Mouse (Mus musculus): ENCODE measurements around the gene Clasp2. TPM values are rescaled to one million over a fixed set of nuclear protein-coding genes. Genes with fewer than 3 reads are reported as not detected.

The Clasp2 gene
- polyA plus RNA-seq, 1 experiment from 2014 or later, result 34.2 TPM

DNA sequence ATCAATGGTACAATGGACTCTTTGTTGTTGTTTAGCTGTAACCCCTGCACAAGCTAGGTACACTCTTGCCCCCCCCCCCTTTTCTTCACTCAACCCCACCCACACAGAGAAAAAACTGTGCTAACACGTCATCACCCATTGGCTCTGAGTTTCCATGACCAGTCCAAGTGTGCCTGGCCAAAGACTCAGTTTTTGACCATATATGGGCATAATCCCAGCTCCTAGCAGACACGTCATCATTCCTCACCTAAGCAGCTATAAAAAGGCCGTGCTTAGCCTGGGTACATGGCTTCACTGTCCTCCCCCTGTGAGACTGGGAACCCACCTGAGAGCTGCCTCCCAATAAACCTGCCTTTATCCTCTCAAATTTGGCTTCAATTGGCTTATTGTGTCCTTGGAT is 15.1 kb upstream of the Clasp2 start:
- Histone ChIP-seq H3K9me3 (replicated peaks) (no peaks in the 10 kb centered on the region), H3K4me1 (replicated peaks) (no peaks in the 10 kb centered on the region), H3K27me3 (replicated peaks) (no peaks in the 10 kb centered on the region), H3K4me3 (no peak overlapping the region), H3K9ac (no peak overlapping the region), H3K4me2 (no peak overlapping the region), H3K36me3 (no peaks in the 10 kb centered on the region), H3K27ac (ENCODE audit: poor library complexity, severe bottlenecking) (no peak overlapping the region)
- no peak for ATAC-seq (ENCODE audit: insufficient number of reproducible peaks, low FRiP score)
- WGBS, result 49% methylated on average over 3 of the region's 3 CpGs

- no peak for ATAC-seq (ENCODE audit: insufficient number of reproducible peaks, low FRiP score)
- Histone ChIP-seq H3K9ac (no peak overlapping the region), H3K4me2 (no peak overlapping the region), H3K9me3 (replicated peaks) (no peaks in the 10 kb centered on the region), H3K4me3 (no peak overlapping the region), H3K36me3 (no peaks in the 10 kb centered on the region), H3K27me3 (replicated peaks) (no peaks in the 10 kb centered on the region), H3K27ac (ENCODE audit: poor library complexity, severe bottlenecking) (no peak overlapping the region), H3K4me1 (replicated peaks) (no peaks in the 10 kb centered on the region)
- WGBS, result 84% methylated on average over 18 of the region's 18 CpGs
Observed at GRCm38 (mm10) chr9:113726991-113727680, 14.1 kb upstream of the Clasp2 start.

DNA sequence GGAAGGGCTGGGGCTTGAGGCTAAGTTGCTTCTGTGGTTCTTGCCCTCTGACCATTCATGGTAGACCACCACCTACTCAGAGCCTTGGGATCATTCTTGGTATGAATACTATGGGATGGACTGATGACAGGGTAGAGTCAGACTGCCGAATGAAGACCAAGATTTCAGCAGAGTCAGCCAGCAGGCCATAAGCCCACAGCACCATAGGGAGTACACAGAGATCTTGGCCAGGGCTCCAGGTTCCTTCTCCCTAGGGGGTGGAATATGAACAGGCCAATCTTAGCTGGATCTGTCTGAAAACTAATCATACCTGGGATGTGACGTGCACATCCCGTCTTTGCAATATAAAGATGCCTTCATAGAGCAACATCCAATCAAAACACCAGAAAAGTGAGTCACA is 9.7 kb upstream of the Clasp2 start:
- H3K27ac ChIP-seq (ENCODE audit: poor library complexity, severe bottlenecking), result no peak overlapping the region
- WGBS, result 73% methylated on average over 3 of the region's 3 CpGs

DNA sequence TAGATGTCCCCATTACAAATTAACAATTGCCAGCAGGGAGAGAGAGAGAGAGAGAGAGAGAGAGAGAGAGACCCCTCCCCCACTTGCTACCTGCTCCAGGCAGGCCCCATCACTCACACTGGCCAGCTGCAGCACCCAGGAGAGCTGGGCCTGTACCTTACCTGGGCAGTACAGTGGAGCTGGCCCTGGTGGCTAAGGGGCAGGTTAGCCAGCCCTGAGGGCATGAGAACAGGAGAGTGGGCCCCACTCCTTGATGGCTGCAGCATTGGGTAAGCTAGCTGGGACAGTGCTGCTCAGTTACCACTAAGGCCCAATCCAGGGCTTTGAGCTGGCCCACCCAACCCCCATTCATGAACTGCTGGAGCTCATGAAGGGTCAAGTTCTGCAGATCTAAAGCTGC is 5.4 kb upstream of the Clasp2 start:
- Histone ChIP-seq H3K9ac (no peak overlapping the region), H3K9me3 (replicated peaks) (no peaks in the 10 kb centered on the region), H3K4me1 (replicated peaks) (peaks cover 4% of the 10 kb centered on the region), H3K36me3 (no peaks in the 10 kb centered on the region), H3K4me2 (no peak overlapping the region), H3K27ac (ENCODE audit: poor library complexity, severe bottlenecking) (no peak overlapping the region), H3K4me3 (no peak overlapping the region), H3K27me3 (replicated peaks) (no peaks in the 10 kb centered on the region)
- ATAC-seq (ENCODE audit: insufficient number of reproducible peaks, low FRiP score), result no peak

More for the DNA sequence above, 9.7 kb upstream of the Clasp2 start:
- ATAC-seq (ENCODE audit: insufficient number of reproducible peaks, low FRiP score), result no peak
- no peak overlapping the region for H3K9ac ChIP-seq
- H3K4me3 ChIP-seq, result no peak overlapping the region
- no peak overlapping the region for H3K4me2 ChIP-seq
- H3K4me1 ChIP-seq (replicated peaks), result no peaks in the 10 kb centered on the region
- no peaks in the 10 kb centered on the region for H3K36me3 ChIP-seq
- H3K9me3 ChIP-seq (replicated peaks), result no peaks in the 10 kb centered on the region
- H3K27me3 ChIP-seq (replicated peaks), result no peaks in the 10 kb centered on the region

- H3K27ac ChIP-seq (ENCODE audit: poor library complexity, severe bottlenecking), result no peak overlapping the region
- no peaks in the 10 kb centered on the region for H3K9me3 ChIP-seq (replicated peaks)
- no peak overlapping the region for H3K4me3 ChIP-seq
- no peak overlapping the region for H3K4me2 ChIP-seq
- H3K27me3 ChIP-seq (replicated peaks), result no peaks in the 10 kb centered on the region
- H3K9ac ChIP-seq, result no peak overlapping the region
- 67% methylated on average over 9 of the region's 9 CpGs for WGBS
- H3K36me3 ChIP-seq, result no peaks in the 10 kb centered on the region
- no peak for ATAC-seq (ENCODE audit: insufficient number of reproducible peaks, low FRiP score)
- H3K4me1 ChIP-seq (replicated peaks), result peaks cover 5% of the 10 kb centered on the region
Observed at GRCm38 (mm10) chr9:113738021-113738420, 3.3 kb upstream of the Clasp2 start.

GRCm38 (mm10) chr9:113738941-113739340 is 2.3 kb upstream of the Clasp2 start:
- Histone ChIP-seq H3K4me2 (no peak overlapping the region), H3K4me3 (no peak overlapping the region), H3K9me3 (replicated peaks) (no peaks in the 10 kb centered on the region), H3K27me3 (replicated peaks) (no peaks in the 10 kb centered on the region), H3K9ac (no peak overlapping the region), H3K4me1 (replicated peaks) (peaks cover 10% of the 10 kb centered on the region), H3K27ac (ENCODE audit: poor library complexity, severe bottlenecking) (no peak overlapping the region), H3K36me3 (no peaks in the 10 kb centered on the region)
- 66% methylated on average over 6 of the region's 6 CpGs for WGBS
- ATAC-seq (ENCODE audit: insufficient number of reproducible peaks, low FRiP score), result no peak

- Histone ChIP-seq H3K36me3 (no peaks in the 10 kb centered on the region), H3K4me3 (peak overlapping the region; percentile 94), H3K9me3 (replicated peaks) (no peaks in the 10 kb centered on the region), H3K27ac (ENCODE audit: poor library complexity, severe bottlenecking) (peak overlapping the region; percentile 77), H3K4me2 (peak overlapping the region; percentile 94), H3K4me1 (replicated peaks) (peaks cover 10% of the 10 kb centered on the region), H3K9ac (peak overlapping the region; percentile 94), H3K27me3 (replicated peaks) (no peaks in the 10 kb centered on the region)
- peak; percentile 70 for ATAC-seq (ENCODE audit: insufficient number of reproducible peaks, low FRiP score)
- WGBS, result under 1% methylated on average over 64 of the region's 64 CpGs
Observed at GRCm38 (mm10) chr9:113741637-113742137, 414 bp downstream of the Clasp2 start.

DNA sequence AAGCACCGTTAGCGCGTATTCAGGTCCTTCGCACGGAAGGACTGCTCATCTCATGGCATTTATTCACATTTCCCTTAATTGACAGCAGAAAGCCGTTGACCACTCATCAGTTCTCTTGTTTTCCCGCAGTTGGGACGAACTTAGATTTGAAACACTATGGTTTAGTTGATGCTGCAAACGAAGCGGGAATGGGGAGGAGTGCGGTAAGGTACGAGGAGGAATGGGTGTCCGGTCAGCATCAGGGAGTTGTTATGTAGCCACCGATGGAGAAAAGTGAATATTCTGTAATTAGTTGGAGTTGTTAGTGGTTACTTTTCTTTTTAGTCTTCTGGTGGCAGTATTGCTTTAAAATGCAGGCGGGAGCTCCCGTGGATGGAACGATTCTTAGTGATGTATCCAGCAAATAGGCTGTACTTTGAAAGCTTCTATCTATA is 1.1 kb downstream of the Clasp2 start:
- Histone ChIP-seq H3K27me3 (replicated peaks) (no peaks in the 10 kb centered on the region), H3K36me3 (no peaks in the 10 kb centered on the region), H3K4me3 (peak overlapping the region; percentile 94), H3K9me3 (replicated peaks) (no peaks in the 10 kb centered on the region), H3K9ac (peak overlapping the region; percentile 94), H3K27ac (ENCODE audit: poor library complexity, severe bottlenecking) (no peak overlapping the region), H3K4me1 (replicated peaks) (peaks cover 10% of the 10 kb centered on the region), H3K4me2 (peak overlapping the region; percentile 94)
- 6% methylated on average over 17 of the region's 17 CpGs for WGBS
- no peak for ATAC-seq (ENCODE audit: insufficient number of reproducible peaks, low FRiP score)

DNA sequence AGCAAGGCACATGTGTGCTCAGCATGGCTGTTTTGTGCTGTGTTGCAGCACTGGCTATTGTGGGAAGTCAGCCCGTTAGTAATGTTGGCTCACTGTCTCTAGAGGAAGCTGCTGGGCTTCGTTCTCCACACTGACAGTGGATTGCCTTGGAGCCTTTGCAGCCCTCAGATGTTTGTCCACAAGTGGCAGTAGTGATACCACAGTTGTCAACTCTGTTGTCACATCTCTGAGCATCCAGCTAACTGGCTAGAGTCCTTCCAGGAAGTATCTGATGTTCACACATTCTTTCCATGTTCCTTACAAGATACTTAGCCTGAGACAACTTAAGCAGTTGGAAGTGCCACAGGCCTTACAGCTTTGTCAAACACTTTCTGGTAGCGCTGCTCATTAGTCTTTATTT is 2.0 kb downstream of the Clasp2 start:
- Histone ChIP-seq H3K27ac (ENCODE audit: poor library complexity, severe bottlenecking) (no peak overlapping the region), H3K4me3 (no peak overlapping the region), H3K4me2 (no peak overlapping the region), H3K36me3 (no peaks in the 10 kb centered on the region), H3K4me1 (replicated peaks) (peaks cover 10% of the 10 kb centered on the region), H3K27me3 (replicated peaks) (no peaks in the 10 kb centered on the region), H3K9me3 (replicated peaks) (no peaks in the 10 kb centered on the region), H3K9ac (no peak overlapping the region)
- WGBS, result 40% methylated on average over 3 of the region's 3 CpGs
- no peak for ATAC-seq (ENCODE audit: insufficient number of reproducible peaks, low FRiP score)

DNA sequence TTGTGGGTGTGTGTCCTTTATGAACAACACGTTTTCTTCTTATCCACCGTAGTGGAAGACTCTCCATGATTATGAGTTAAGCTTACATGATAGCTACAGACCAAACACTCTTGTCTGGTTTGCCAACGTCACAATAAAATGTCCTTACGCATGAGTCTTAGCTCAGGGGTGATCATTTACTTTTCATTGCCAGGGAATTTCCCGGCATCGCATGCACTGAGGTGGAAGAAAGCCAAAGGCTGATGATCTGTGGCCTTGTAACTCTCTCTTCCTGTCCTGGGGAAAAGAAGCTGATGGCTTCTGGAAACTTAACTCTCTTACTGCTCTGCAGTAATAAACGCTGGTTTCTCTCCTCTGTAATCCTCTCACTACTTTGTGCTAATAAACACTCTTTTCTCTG is 8.1 kb downstream of the Clasp2 start:
- Histone ChIP-seq H3K27ac (ENCODE audit: poor library complexity, severe bottlenecking) (no peak overlapping the region), H3K4me1 (replicated peaks) (no peaks in the 10 kb centered on the region; the same call in 1 of the 2 replicates), H3K9ac (no peak overlapping the region), H3K9me3 (replicated peaks) (no peaks in the 10 kb centered on the region), H3K27me3 (replicated peaks) (no peaks in the 10 kb centered on the region), H3K36me3 (peaks cover 2% of the 10 kb centered on the region; the same call in 1 of the 2 replicates), H3K4me2 (no peak overlapping the region), H3K4me3 (no peak overlapping the region)
- 81% methylated on average over 7 of the region's 7 CpGs for WGBS
- ATAC-seq (ENCODE audit: insufficient number of reproducible peaks, low FRiP score), result no peak

DNA sequence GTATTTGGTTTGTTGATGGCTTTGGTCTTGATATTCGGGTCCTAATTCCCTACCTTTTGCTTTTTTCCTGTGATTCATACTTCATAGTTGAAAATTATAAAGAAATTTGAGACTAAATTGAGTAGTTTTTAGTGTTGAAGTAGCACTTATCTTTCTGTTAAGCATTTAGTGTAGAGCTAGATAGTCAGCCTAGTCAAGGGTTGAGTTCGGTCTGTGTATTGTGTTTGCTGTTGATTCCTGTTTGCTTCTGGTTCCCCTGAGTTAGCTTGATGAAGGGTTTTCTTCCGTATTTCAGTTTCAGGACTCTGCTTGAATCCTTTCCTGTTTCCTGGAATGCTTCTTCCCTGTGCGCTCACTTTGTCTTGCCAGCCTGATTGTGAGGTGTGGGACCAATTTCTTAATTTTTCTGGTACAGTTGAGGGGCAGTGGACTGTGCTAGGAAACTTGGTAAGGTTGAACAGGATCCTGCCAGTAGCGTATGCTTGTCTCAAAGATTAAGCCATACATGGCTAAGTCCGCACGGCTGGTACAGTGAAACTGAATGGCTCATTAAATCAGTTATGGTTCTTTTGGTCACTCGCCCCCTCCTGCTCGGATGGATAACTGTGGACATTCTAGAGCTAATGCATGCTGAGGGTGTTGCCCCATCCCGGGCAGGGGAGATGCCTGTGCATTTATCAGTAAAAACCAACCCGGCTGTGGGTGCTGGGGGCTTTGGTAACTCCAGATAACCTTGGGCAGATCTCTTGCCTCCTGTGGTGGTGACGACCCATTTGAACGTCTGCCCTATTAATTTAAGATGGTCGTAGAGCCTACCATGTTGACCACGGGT is 14.8 kb downstream of the Clasp2 start:
- WGBS, result 75% methylated on average over 15 of the region's 15 CpGs
- H3K4me3 ChIP-seq, result no peak overlapping the region
- peaks cover 20% of the 10 kb centered on the region for H3K36me3 ChIP-seq
- H3K9me3 ChIP-seq (replicated peaks), result peaks cover 10% of the 10 kb centered on the region
- no peak for ATAC-seq (ENCODE audit: insufficient number of reproducible peaks, low FRiP score)
- no peaks in the 10 kb centered on the region for H3K27me3 ChIP-seq (replicated peaks)
- peaks cover 14% of the 10 kb centered on the region for H3K4me1 ChIP-seq (replicated peaks)
- H3K4me2 ChIP-seq, result no peak overlapping the region
- H3K9ac ChIP-seq, result no peak overlapping the region
- H3K27ac ChIP-seq (ENCODE audit: poor library complexity, severe bottlenecking), result no peak overlapping the region

Data from heart, embryonic 12.5 days (tissue).